Mouse (Mus musculus) megakaryocyte progenitor cell, adult 5-6 weeks (primary cell): Measurements from ENCODE around the gene Bcar1. TPM values are rescaled to one million over a fixed set of nuclear protein-coding genes. Genes with fewer than 3 reads are reported as not detected.
A peak's percentile ranks its signal among the peaks of the same experiment; 100 is the strongest.

Experiments
- ATAC-seq: replicated peaks from 2 replicates; pipeline ENCODE4 v1.8.0; 2016; ENCODE audit warnings: mild to moderate bottlenecking, moderate TSS enrichment, inconsistent platforms; ENCODE audit not compliant: poor library complexity
- total RNA-seq, 2 experiments: library from RNA; stranded (forward) in 1 of 2; stranded (reverse) in 1 of 2; fragments of 157-497, 149-512 nt in 1 of 2; fragments of 200-1000 nt in 1 of 2; gene quantifications; 2 replicates each; pipeline versions ENCODE4 v1.2.3 to v1.2.4; 2015 to 2017

The Bcar1 gene
- total RNA-seq, 2 experiments from 2014 or later, result 0.15 TPM; not detected in 1

DNA sequence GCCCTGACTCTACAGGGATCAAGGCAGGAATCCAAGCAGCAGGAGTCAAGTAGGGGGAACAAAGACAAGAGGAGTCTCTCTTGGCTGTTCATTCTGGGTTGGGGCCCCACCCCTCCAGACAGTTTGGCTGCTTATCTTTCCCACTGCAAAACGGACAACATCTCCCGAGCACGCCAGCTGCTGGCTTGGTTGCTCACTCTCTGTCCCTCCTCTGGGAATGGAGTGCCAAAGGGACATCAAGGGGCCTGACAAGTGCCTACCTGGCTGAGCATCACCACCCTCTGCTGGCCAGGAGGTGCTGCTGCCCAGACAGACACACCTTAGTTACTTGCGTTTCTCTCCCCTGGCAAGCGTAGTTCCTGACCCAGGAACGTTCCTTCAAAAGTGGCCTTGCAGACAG lies 25.7 kb downstream of the Bcar1 start:
- peak; percentile 41 for ATAC-seq

DNA sequence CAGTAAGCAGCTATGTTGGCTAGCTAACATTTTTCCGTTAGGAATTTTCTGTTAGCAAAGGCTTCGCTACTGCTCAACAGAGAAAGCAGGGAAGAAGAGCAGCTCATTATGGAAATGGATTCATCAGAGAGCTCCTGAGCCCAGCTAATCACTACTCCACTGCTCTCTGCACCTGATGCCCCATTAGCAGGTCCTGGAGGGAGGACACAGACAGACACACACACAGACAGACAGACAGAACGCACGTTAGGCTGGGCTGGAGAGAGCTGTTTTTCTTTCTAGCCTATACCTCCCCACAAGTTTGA lies 26.2 kb downstream of the Bcar1 start:
- no peak for ATAC-seq

DNA sequence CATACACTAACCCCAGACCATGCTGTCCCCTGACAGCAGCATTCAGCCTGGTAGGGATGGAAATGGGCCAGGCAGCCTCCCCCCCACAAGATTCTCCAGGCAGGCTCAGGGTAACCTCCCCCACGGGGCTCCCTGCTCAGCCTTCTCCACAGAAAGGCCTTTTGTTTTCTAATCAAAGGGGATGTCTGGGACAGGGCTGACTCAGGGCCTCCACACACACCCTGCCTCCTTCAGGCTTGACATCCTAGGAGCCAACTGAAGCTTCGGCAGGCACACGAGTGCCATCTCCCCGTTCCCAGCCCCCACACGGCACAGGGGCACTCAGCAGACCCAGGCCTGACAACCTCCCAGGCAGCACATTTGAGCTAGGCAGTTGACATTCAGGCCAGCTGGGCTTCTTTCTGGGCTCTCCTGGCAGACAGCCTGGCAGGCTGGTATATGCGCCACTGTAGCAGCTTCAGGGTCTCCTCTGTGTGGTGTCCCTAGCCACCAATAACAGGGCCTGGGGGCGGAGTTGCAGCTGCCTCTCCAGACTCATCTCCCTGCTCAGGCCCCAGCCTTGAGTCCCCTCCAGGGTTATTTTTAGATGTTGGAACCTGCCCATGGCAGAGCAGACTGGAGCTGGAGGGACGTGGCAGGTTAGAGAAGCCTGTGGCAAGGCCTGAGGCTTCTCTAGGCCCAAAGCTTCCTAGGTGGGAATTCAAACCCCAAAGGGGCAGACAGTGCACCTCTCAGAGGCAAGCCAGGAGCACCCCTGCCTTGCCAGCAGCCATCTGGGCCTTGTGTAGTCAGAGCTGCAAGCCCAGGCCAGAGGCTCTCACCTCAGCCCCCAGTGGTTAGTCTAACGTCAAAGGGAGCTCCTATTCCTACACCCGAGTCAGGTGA lies 26.8 kb downstream of the Bcar1 start:
- ATAC-seq, result no peak

GRCm38 (mm10) chr8:111715514-111715913 lies 28.1 kb downstream of the Bcar1 start:
- ATAC-seq, result no peak

DNA sequence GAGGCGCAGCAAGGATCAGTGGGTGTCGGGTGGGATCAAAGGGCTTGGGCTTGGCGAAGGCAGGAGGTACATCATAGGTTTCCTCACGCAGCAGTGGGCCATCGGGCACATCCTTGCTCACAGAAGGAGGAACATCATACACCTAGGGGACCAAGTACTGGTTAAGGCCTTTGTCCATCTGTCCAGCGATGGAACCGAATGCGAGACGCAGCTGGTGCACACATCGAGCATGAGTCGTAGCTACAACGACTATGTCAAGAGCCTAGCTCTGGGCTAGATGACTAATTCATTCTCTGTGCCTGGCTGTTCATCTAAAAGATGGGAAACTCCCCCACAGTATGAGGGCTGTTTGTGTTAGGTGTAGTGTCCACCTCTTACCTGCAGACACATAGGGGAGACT lies 29.3 kb downstream of the Bcar1 start:
- ATAC-seq, result no peak

DNA sequence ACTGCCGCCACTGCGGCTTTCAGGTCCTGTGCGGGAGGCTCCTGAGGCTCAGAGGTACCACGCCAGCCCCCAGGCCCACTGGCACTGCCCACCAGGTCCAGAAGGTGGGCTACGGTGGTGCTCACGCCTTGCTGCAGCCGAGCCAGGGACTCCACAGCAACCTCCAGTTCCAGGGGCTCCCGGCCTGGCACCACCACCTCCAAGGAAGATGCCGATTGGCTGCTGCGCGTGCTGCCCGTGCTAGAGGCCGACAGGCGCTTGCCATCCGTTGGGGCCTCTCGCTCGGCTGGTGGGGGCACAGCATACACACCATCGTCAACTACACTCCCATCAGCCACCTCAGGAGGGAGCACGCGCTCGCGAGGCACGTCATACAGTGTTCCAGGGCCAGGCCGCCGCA lies 29.8 kb downstream of the Bcar1 start:
- no peak for ATAC-seq

GRCm38 (mm10) chr8:111713291-111713690 lies 30.3 kb downstream of the Bcar1 start:
- ATAC-seq, result no peak

DNA sequence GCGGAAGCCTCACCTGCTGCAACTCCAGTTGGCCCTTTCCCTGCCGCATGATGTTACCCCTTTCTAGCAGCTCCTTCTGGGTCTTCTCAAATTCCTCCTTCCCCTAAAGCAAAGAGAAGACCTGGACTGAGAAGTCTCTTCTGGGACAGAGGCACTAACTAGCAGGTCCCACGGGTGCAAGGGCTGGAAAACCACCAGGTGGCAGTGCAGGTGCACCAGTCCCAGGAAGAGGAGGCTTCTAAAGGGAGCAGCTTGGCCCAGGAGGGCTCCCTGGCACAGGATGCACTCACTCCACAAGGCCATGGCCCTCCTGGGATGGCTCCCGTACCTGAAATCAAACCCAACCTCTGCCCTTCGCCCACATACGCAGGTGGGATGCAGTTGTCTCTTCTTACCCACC lies 31.0 kb downstream of the Bcar1 start:
- peak; percentile 75 for ATAC-seq

GRCm38 (mm10) chr8:111712135-111712534 lies 31.5 kb downstream of the Bcar1 start:
- ATAC-seq, result no peak

GRCm38 (mm10) chr8:111710777-111711485 lies 32.7 kb downstream of the Bcar1 start:
- no peak for ATAC-seq

DNA sequence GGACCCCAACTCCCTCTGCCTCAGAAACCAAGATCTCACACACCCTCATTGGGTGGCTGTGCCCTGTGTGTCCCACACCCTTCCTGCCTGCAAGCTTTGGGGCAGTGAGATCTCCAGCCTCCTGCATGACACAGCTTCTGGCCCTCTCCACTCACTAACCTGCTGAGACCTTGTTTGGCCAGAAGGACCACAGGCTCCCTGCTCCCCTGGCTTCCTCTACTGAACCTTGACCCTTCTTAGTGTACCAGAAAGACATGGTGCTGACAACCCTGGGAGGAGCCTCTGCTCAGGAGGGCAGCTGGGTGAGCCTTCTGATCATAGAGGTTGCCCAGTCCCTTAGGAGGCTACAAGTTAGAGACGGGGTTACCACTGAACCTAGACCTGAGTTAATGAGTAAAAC lies 34.4 kb downstream of the Bcar1 start:
- ATAC-seq, result no peak

GRCm38 (mm10) chr8:111708265-111708664 lies 35.3 kb downstream of the Bcar1 start:
- no peak for ATAC-seq

DNA sequence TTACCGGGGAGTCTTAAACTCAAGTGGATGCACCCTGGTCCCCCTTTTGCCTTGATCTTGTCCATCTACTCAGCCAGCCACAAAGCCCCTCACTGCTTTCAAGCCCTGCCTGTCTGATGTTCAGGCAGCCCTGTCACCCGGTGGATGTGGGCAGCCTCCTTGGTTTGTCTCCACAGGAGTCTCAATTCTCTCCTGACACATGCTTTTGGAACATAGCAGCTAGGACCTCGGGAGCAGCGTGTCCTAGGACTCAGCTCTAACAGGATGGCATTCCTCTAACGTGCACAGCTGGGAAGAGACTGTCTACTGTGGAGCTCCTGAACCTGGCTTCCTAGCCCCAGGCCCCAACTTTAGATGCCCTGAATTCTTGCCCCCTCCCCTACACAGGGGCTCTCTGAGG lies 37.9 kb downstream of the Bcar1 start:
- ATAC-seq, result no peak

- ATAC-seq, result no peak; the same call in 1 of the 2 replicates
Observed at GRCm38 (mm10) chr8:111705222-111705621, 38.4 kb downstream of the Bcar1 start.

- no peak for ATAC-seq
Observed at GRCm38 (mm10) chr8:111704585-111704984, 39.0 kb downstream of the Bcar1 start.

DNA sequence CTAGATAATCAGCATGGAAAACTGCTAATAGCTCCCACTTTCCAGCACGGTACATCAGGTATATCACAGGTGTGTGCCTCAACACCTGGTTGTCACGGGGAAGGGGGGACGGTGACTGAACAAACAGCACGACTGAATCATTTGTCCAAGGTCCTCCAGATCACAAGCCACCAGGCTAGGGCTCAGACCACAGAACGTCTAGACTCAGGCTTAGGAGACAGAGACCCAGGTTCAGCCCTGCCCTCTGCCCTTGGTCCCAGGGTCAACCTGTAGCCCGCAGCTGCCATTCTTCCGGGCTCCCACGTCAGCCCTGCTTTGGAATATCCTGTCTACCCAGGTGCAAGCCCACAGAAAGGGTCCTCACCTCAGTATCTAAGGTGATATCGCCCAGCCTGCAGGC lies 42.2 kb downstream of the Bcar1 start:
- no peak for ATAC-seq

DNA sequence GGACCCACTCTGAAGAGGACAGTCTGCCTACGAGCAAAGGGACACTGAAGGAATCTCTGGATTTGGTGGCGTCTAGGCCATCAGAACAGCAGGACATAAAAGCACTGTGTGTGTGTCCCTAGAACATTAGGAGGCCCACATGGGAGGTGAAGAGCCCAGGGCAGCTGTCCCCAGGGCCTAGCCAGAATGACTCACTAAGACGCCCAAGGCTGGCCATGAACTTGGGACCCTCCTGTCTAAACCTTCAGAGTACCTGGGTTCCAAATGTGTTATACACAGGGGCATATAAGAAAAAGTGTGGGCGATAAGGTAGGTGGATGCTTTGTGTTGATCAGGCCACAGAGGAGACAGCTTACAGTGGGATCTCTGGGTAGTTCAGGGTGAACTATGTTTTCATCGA lies 42.9 kb downstream of the Bcar1 start:
- no peak for ATAC-seq

- no peak for ATAC-seq
Observed at GRCm38 (mm10) chr8:111700201-111700600, 43.4 kb downstream of the Bcar1 start.

DNA sequence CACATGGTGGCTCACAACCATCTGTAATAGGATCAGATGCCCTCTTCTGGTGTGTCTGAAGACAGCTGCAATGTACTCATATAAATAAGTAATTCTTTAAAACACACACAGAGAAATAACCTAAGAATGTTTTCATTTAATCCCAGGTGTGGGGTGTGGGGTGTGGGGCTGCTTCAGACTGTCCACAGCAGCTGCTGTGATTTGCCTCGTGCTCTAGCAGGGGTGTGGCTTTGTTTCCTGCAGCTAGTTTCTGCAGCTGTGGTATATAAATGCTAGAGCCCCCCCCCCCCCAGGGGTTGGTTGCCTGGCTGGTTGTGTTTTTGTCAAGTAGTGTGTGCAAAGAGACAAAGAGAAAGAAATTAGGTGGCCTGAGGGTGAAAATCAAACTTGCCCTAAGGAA lies 44.6 kb downstream of the Bcar1 start:
- ATAC-seq, result no peak

GRCm38 (mm10) chr8:111697655-111698054 lies 46.0 kb downstream of the Bcar1 start:
- ATAC-seq, result no peak

DNA sequence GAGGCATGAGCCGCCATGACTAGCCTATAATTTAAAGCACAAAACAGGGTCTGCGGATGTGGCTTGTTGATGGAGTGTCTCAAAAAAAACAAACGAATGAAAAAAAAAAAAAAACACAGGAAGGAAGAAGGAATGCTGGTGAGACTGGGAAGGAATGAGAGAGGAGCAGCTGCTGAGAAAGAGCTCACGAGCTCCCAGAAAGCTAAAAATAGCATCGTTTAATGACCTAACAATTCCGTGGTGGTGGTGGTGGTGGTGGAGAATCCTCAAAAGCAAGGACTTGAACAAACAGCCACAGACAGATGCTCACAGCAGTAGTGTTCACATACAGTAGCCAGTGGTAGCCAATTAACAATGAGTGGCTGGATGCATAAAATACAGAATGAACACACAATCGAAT lies 48.2 kb downstream of the Bcar1 start:
- no peak for ATAC-seq

- ATAC-seq, result no peak
Observed at GRCm38 (mm10) chr8:111693261-111693741, 50.3 kb downstream of the Bcar1 start.
